Mouse (Mus musculus) stomach, embryonic 14.5 days (tissue): ENCODE results near the gene Gorasp2. TPM values are rescaled to one million over a fixed set of nuclear protein-coding genes. Genes with fewer than 3 reads are reported as not detected.

Experiments
- ATAC-seq: fragments of 200-750 bp; cut with Nextera tagmentation; 2 replicates; pipeline ENCODE4 v1.8.0; 2017; ENCODE audit warnings: low read depth, moderate TSS enrichment; ENCODE audit not compliant: insufficient number of reproducible peaks, insufficient read depth, low FRiP score
- H3K27ac ChIP-seq: fragments of 300-500 bp; sonication (generic); 2 replicates; pipeline ENCODE4 v1.5.1; 2014; ENCODE audit warnings: mild to moderate bottlenecking, low read length, moderate library complexity, mixed read lengths
- H3K27me3 ChIP-seq: fragments of 300-500 bp; sonication (generic); 2 replicates; pipeline ENCODE4 v1.6.1; 2014; ENCODE audit warnings: low read length, control low read depth, mixed read lengths; ENCODE audit not compliant: control insufficient read depth, insufficient read depth
- H3K36me3 ChIP-seq: fragments of 300-500 bp; sonication (generic); 2 replicates; pipeline ENCODE4 v1.6.1; 2014; ENCODE audit warnings: mild to moderate bottlenecking, control low read depth, low read length, moderate library complexity, mixed read lengths; ENCODE audit not compliant: control insufficient read depth, insufficient read depth
- H3K4me1 ChIP-seq: fragments of 300-500 bp; sonication (generic); 2 replicates; pipeline ENCODE4 v1.6.1; 2014; ENCODE audit warnings: low read length, control low read depth, mixed read lengths; ENCODE audit not compliant: control insufficient read depth, insufficient read depth
- H3K4me2 ChIP-seq: fragments of 300-500 bp; sonication (generic); replicated peaks from 2 replicates; pipeline ENCODE4 v1.6.1; 2014; ENCODE audit warnings: low read depth, low read length, control low read depth
- H3K4me3 ChIP-seq: fragments of 300-500 bp; sonication (generic); 2 replicates; pipeline ENCODE4 v1.5.1; 2014; ENCODE audit warnings: low read depth, low read length, control low read depth
- H3K9ac ChIP-seq: fragments of 300-500 bp; sonication (generic); replicated peaks from 2 replicates; pipeline ENCODE4 v1.6.1; 2014; ENCODE audit warnings: low read depth, mild to moderate bottlenecking, control low read depth, low read length, moderate library complexity, mixed read lengths
- H3K9me3 ChIP-seq: fragments of 300-500 bp; sonication (generic); 2 replicates; pipeline ENCODE4 v1.6.1; 2016; ENCODE audit warnings: low read depth, low read length, control low read depth; ENCODE audit not compliant: control insufficient read depth
- WGBS: fragments of 180-500 bp; shearing (Covaris S2); extraction: QIAGEN DNeasy Blood & Tissue Kit; methylation state at CpG from one replicate; pipeline ENCODE4 v1.1.7; 2014; 5-methylcytosine and 5-hydroxymethylcytosine counted together
- polyA plus RNA-seq: library from polyadenylated mRNA; unstranded; fragments of >200 nt; fragmentation: Nextera tagmentation; extraction: Ambion mirVana; gene quantifications from 2 replicates; pipeline ENCODE4 v1.2.1, GENCODE M21; 2014

The Gorasp2 gene
- polyA plus RNA-seq, 1 experiment from 2014 or later: 172 TPM

DNA sequence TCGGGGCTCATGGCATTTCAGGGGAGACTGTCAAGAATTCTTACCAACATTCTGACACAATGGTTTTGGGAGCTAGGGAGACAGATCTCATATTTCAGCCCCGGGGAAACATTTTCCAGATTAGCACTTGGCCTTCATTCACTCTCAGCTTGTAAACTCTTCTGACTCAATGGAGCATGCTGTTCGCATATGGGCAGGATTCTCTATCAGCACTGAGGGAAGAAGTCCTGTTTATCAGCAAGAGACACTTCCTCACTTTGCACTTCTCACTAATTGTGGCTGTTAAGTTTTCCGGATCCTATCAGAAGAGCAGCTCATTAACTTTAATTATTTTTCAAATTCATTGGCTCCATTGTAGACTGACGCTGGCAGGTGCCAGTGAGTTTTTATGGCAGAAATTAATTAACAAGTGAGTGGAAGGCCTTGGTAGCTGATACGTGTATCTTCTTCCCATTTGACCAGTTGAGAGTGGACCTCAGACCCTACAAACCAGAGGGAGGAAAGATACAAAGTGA is 16.1 kb upstream of the Gorasp2 start:
- no peak overlapping the region for H3K4me3 ChIP-seq
- no peaks in the 10 kb centered on the region for H3K4me1 ChIP-seq
- H3K9ac ChIP-seq: no peak overlapping the region
- no peaks in the 10 kb centered on the region for H3K9me3 ChIP-seq
- no peak overlapping the region for H3K4me2 ChIP-seq
- 81% methylated on average over 6 of the region's 6 CpGs for WGBS
- no peak for ATAC-seq
- H3K36me3 ChIP-seq: no peaks in the 10 kb centered on the region
- no peak overlapping the region for H3K27ac ChIP-seq
- no peaks in the 10 kb centered on the region for H3K27me3 ChIP-seq

DNA sequence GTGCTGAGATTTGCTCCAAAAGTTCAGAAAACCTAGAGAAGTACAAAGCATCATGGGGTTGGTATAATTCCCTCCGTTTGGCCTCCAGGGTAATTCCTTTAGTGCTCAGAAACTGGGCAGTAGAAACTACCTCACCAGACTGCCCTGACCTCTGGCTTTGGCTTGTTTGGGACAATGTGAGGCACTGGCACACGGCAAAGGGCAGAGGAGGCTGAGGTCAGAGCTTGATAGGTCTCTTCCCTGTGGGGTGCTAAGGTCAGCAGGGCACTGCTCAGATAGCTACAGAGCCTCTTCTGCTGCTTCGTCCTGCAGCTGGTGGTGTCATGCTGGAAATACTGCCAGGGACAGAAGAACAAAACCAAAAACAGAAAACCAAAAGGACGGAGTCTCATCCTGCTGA is 13.7 kb upstream of the Gorasp2 start:
- ATAC-seq: no peak
- 52% methylated on average over 4 of the region's 4 CpGs for WGBS

GRCm38 (mm10) chr2:70648271-70648670 is 13.1 kb upstream of the Gorasp2 start:
- ATAC-seq: no peak
- no peak overlapping the region for H3K27ac ChIP-seq
- H3K4me3 ChIP-seq: no peak overlapping the region
- no peak overlapping the region for H3K9ac ChIP-seq
- 84% methylated on average over 5 of the region's 5 CpGs for WGBS
- no peaks in the 10 kb centered on the region for H3K4me1 ChIP-seq
- H3K4me2 ChIP-seq: no peak overlapping the region
- H3K9me3 ChIP-seq: no peaks in the 10 kb centered on the region
- no peaks in the 10 kb centered on the region for H3K36me3 ChIP-seq
- no peaks in the 10 kb centered on the region for H3K27me3 ChIP-seq

More for the DNA sequence above, 13.7 kb upstream of the Gorasp2 start:
- H3K4me3 ChIP-seq: no peak overlapping the region
- H3K4me2 ChIP-seq: no peak overlapping the region
- H3K27ac ChIP-seq: no peak overlapping the region
- H3K4me1 ChIP-seq: no peaks in the 10 kb centered on the region
- H3K9ac ChIP-seq: no peak overlapping the region
- H3K9me3 ChIP-seq: no peaks in the 10 kb centered on the region
- H3K27me3 ChIP-seq: no peaks in the 10 kb centered on the region
- H3K36me3 ChIP-seq: no peaks in the 10 kb centered on the region

DNA sequence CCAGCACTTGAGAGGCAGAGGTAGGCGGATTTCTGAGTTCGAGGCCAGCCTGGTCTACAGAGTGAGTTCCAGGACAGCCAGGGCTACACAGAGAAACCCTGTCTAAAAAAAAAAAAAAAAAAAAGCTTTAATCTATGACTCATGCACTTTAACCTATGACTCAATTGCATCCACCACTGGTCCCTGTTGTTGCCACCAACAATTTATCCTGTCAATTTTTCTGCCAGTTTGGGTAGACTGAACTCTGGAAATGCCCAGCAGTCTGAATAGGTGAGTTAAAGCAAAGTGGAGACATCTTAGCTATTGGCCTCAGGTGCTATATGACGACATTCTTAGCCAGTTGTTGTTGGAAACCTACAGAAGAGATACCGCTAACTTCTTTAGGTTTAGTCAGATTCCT is 11.9 kb upstream of the Gorasp2 start:
- Histone ChIP-seq H3K9ac (no peak overlapping the region), H3K36me3 (no peaks in the 10 kb centered on the region), H3K27ac (no peak overlapping the region), H3K4me1 (no peaks in the 10 kb centered on the region), H3K4me3 (no peak overlapping the region), H3K27me3 (no peaks in the 10 kb centered on the region), H3K4me2 (no peak overlapping the region), H3K9me3 (no peaks in the 10 kb centered on the region)
- no peak for ATAC-seq
- 92% methylated on average over 4 of the region's 4 CpGs for WGBS

DNA sequence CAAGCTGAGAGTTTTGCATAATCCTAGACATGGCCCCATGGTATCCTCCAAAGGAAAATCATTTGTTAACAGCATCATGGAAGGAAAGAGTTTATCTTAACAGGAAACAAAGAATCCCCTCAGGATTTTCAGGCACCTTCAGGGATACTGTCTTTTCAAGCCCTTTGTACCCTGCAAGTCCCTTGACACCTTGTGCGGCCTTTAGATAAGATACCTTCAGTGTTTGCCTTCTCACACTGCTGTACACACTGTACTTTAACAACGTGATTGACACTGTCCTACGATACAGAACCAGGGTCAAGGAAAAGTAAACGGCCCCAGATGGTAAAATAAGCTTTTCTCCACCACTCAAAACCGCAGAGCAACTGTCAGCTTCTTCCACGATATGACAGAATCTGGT is 9.6 kb upstream of the Gorasp2 start:
- Histone ChIP-seq H3K36me3 (no peaks in the 10 kb centered on the region), H3K27ac (no peak overlapping the region), H3K4me3 (no peak overlapping the region), H3K27me3 (no peaks in the 10 kb centered on the region), H3K4me2 (no peak overlapping the region), H3K9me3 (no peaks in the 10 kb centered on the region), H3K9ac (no peak overlapping the region), H3K4me1 (no peaks in the 10 kb centered on the region)
- WGBS: 33% methylated on average over 6 of the region's 6 CpGs
- no peak for ATAC-seq

DNA sequence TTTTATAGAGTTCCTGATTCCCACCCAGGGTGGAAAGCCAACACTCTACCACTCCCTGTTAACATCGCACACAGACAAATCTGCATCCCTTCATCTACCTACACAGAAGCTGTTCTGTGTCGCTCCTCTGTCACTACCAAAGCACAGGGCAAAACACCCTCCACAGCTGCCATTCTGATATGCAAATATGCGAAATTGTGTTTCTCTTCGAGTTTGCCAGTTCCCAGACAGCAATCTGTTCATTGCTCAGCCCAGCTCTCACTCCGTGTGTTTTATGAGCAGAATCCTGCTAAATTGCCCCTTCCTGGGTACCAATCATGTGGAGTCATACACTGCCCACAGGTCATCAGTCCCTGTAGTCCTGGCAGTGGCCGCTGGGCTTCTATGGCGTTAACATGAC is 4.3 kb upstream of the Gorasp2 start:
- H3K4me1 ChIP-seq: no peaks in the 10 kb centered on the region
- no peak overlapping the region for H3K4me2 ChIP-seq
- H3K9me3 ChIP-seq: no peaks in the 10 kb centered on the region
- H3K36me3 ChIP-seq: no peaks in the 10 kb centered on the region
- ATAC-seq: no peak
- H3K9ac ChIP-seq: no peak overlapping the region
- 70% methylated on average over 7 of the region's 7 CpGs for WGBS
- H3K4me3 ChIP-seq: no peak overlapping the region
- H3K27ac ChIP-seq: no peak overlapping the region
- no peaks in the 10 kb centered on the region for H3K27me3 ChIP-seq

- no peaks in the 10 kb centered on the region for H3K9me3 ChIP-seq
- H3K27me3 ChIP-seq: no peaks in the 10 kb centered on the region
- peak; percentile 72 for ATAC-seq
- WGBS: under 1% methylated on average over 54 of the region's 54 CpGs
- H3K4me2 ChIP-seq: peak within 1 kb of the TSS; percentile 92
- H3K27ac ChIP-seq: peak within 1 kb of the TSS; percentile 93
- peak within 1 kb of the TSS; percentile 98 for H3K4me3 ChIP-seq
- peak within 1 kb of the TSS; percentile 95 for H3K9ac ChIP-seq
- peaks cover 15% of the 10 kb centered on the region for H3K4me1 ChIP-seq
- no peaks in the 10 kb centered on the region for H3K36me3 ChIP-seq
Observed at GRCm38 (mm10) chr2:70661715-70662495, 529 bp downstream of the Gorasp2 start, which contains the start of gene Gm26558. Gene Gm26558, minus strand, starts transcription at chr2:70662108.

GRCm38 (mm10) chr2:70663764-70664163 is 2.4 kb downstream of the Gorasp2 start:
- no peaks in the 10 kb centered on the region for H3K27me3 ChIP-seq
- H3K4me3 ChIP-seq: no peak overlapping the region
- ATAC-seq: no peak
- peaks cover 15% of the 10 kb centered on the region for H3K4me1 ChIP-seq
- no peak overlapping the region for H3K27ac ChIP-seq
- no peak overlapping the region for H3K9ac ChIP-seq
- H3K36me3 ChIP-seq: no peaks in the 10 kb centered on the region
- H3K9me3 ChIP-seq: no peaks in the 10 kb centered on the region
- no peak overlapping the region for H3K4me2 ChIP-seq
- WGBS: 80% methylated on average over 5 of the region's 5 CpGs
